Comparison of ENCODE assay signal across 8 mouse cellular contexts in the genomic region with DNA sequence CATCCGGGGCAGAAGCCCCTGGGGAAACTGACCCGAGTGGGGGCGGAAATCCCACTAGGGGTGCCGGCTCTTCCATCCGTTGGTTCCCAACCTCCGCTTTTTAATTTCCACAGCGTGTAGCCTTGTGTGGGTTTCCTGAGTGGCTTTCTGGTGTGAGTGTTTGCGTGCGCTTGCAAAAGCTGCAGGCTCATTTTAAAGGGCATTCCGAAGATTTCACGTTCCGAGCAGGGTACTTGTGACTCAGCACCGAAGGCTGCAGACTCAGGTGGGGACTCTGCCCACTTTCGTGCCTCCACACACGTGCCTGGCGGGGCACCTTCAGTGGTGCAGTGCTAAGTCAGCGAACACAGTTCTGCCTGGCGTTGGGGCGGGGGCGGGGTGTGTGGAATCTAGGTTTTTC. TPM values are rescaled to one million over a fixed set of nuclear protein-coding genes. Genes with fewer than 3 reads are reported as not detected.
A peak's percentile ranks its signal among the peaks of the same experiment; 100 is the strongest.
DNase-seq lines count a peak whose midpoint lies in the region; ATAC-seq and TF ChIP-seq lines count a peak whose summit lies in the region.

No protein-coding gene starts in this region.

- H3K27me3 ChIP-seq in lung, embryonic 14.5 days (ENCODE audit: insufficient read depth, low read length), result peaks cover 99% of the 10 kb centered on the region
- H3K27me3 ChIP-seq in heart, embryonic 15.5 days, result peaks cover 55% of the 10 kb centered on the region
- H3K27me3 ChIP-seq in midbrain, postnatal 0 days (ENCODE audit: insufficient read depth, low read length), result peaks cover 5% of the 10 kb centered on the region; the same call in 1 of the 2 replicates

- no peaks in the 10 kb centered on the region for H3K9me3 ChIP-seq in lung, embryonic 14.5 days (ENCODE audit: low read depth, low read length)
- H3K9me3 ChIP-seq in heart, embryonic 15.5 days (replicated peaks), result no peaks in the 10 kb centered on the region
- no peaks in the 10 kb centered on the region for H3K9me3 ChIP-seq in midbrain, postnatal 0 days (ENCODE audit: low read length)

- ATAC-seq in lung, embryonic 14.5 days (ENCODE audit: insufficient read depth), result no peak
- ATAC-seq in heart, embryonic 15.5 days (replicated peaks; ENCODE audit: insufficient number of reproducible peaks, insufficient read depth, low FRiP score, low read depth), result no peak
- ATAC-seq in midbrain, postnatal 0 days (ENCODE audit: low FRiP score), result no peak
- ATAC-seq in megakaryocyte progenitor cell, adult 5-6 weeks (replicated peaks; ENCODE audit: poor library complexity), result no peak

- peak overlapping the region; percentile 93 for H3K4me2 ChIP-seq in lung, embryonic 14.5 days
- H3K4me2 ChIP-seq in heart, embryonic 15.5 days, result peak overlapping the region; percentile 98
- peak overlapping the region; percentile 98 for H3K4me2 ChIP-seq in midbrain, postnatal 0 days (ENCODE audit: low read depth, low read length, poor library complexity, severe bottlenecking)

- H3K4me3 ChIP-seq in lung, embryonic 14.5 days (ENCODE audit: low read depth, low read length), result peak overlapping the region; percentile 53
- peak overlapping the region; percentile 82 for H3K4me3 ChIP-seq in heart, embryonic 15.5 days
- H3K4me3 ChIP-seq in midbrain, postnatal 0 days (ENCODE audit: low read depth, low read length), result peak overlapping the region; percentile 60

- H3K27ac ChIP-seq in lung, embryonic 14.5 days (ENCODE audit: low read depth), result no peak overlapping the region
- no peak overlapping the region for H3K27ac ChIP-seq in heart, embryonic 15.5 days
- no peak overlapping the region for H3K27ac ChIP-seq in midbrain, postnatal 0 days (ENCODE audit: low read depth, low read length)

- no peak for TF ChIP-seq CTCF in lung, embryonic 14.5 days (IDR thresholded peaks at IDR 0.05; ENCODE audit: low read depth)
- no peak for TF ChIP-seq CTCF in midbrain, postnatal 0 days (IDR thresholded peaks at IDR 0.05)

- no peaks in the 10 kb centered on the region for H3K36me3 ChIP-seq in lung, embryonic 14.5 days (ENCODE audit: insufficient read depth)
- no peaks in the 10 kb centered on the region for H3K36me3 ChIP-seq in heart, embryonic 15.5 days
- H3K36me3 ChIP-seq in midbrain, postnatal 0 days (ENCODE audit: insufficient read depth, low read length), result no peaks in the 10 kb centered on the region

- H3K9ac ChIP-seq in lung, embryonic 14.5 days, result 0 out of 2 replicates have a peak overlapping the region, but pooled peaks have one; percentile 25
- peak overlapping the region; percentile 80 for H3K9ac ChIP-seq in heart, embryonic 15.5 days
- 0 out of 2 replicates have a peak overlapping the region, but pooled peaks have one; percentile 34 for H3K9ac ChIP-seq in midbrain, postnatal 0 days (replicated peaks; ENCODE audit: low read length, poor library complexity, severe bottlenecking)

- peak; percentile 22 for DNase-seq in lung, embryonic 14.5 days
- no peak for DNase-seq in lung, postnatal 25 days (ENCODE audit: low spot score)
- DNase-seq in cerebellum, postnatal 14 days, result peak; percentile 47 to 53
- peak; percentile 55 to 80 for DNase-seq in kidney, postnatal 25 days
- DNase-seq in midbrain, postnatal 0 days (ENCODE audit: low spot score), result no peak
- DNase-seq in ovary, postnatal 10 days (ENCODE audit: low spot score), result no peak

- 0 out of 2 replicates have a peak, but pooled peaks cover 6% of the 10 kb centered on the region for H3K4me1 ChIP-seq in lung, embryonic 14.5 days (ENCODE audit: insufficient read depth)
- H3K4me1 ChIP-seq in heart, embryonic 15.5 days (replicated peaks), result peaks cover 54% of the 10 kb centered on the region
- H3K4me1 ChIP-seq in midbrain, postnatal 0 days (ENCODE audit: insufficient read depth, low read length), result peaks cover 10% of the 10 kb centered on the region; the same call in 1 of the 2 replicates

- WGBS in lung, embryonic 14.5 days, result under 1% methylated on average over 20 of the region's 20 CpGs
- WGBS in heart, embryonic 15.5 days, result under 1% methylated on average over 20 of the region's 20 CpGs
- 2% methylated on average over 20 of the region's 20 CpGs for WGBS in midbrain, postnatal 0 days

RNA-seq across cellular contexts. Expression of a gene that starts 3.6 kb away (rescaled TPM):
- polyA plus RNA-seq in lung, embryonic 14.5 days (2014; fragmentation: Nextera tagmentation; extraction: Ambion mirVana), result 7.8 and 9.1 TPM in 2 replicates
- 6.6 and 7.2 TPM in 2 replicates for polyA plus RNA-seq in heart, embryonic 15.5 days (2015; fragmentation: Nextera tagmentation; extraction: Ambion mirVana)
- 7.4 and 7.9 TPM in 2 replicates for total RNA-seq in midbrain, postnatal 0 days (2014; rRNA removed)
- polyA plus RNA-seq in midbrain, postnatal 0 days (2015; fragmentation: Nextera tagmentation; extraction: Ambion mirVana), result 17.7 and 17.8 TPM in 2 replicates
- not detected in 2 replicates for total RNA-seq in megakaryocyte progenitor cell, adult 5-6 weeks (2015)
- total RNA-seq in megakaryocyte progenitor cell, adult 5-6 weeks (2017), result not detected in 2 replicates

Comparison
In these comparisons a context has a peak if more than half of its experiments do, and no peak if none do; other contexts are left out.
1. DNase-seq: peak in lung, embryonic 14.5 days (single experiment), cerebellum, postnatal 14 days (2 of 2) and kidney, postnatal 25 days (2 of 2); none in lung, postnatal 25 days (single experiment), midbrain, postnatal 0 days (single experiment) and ovary, postnatal 10 days (single experiment).
2. H3K9ac ChIP-seq: peak in every context shown above with its lines; median percentile 80 in heart, embryonic 15.5 days; 34 in midbrain, postnatal 0 days; 25 in lung, embryonic 14.5 days.
3. Peak in every context shown above with its lines, with median percentiles within 50 percentile points of each other: H3K4me2 ChIP-seq and H3K4me3 ChIP-seq.